Mouse (Mus musculus) forelimb bud, embryonic 11.5 days (tissue): ENCODE measurements at regions not wholly inside any gene's neighbourhood (a gene's known extent, or its start where the extent isn't known, plus 50 kb on each side); places are given as distances from the start of the nearest gene placed in this dataset.

ENCODE experiments used
- DNase-seq: peaks from one replicate; pipeline ENCODE4 v3.0.0-alpha.2; 2012; ENCODE audit warnings: low read depth, low spot score

DNA sequence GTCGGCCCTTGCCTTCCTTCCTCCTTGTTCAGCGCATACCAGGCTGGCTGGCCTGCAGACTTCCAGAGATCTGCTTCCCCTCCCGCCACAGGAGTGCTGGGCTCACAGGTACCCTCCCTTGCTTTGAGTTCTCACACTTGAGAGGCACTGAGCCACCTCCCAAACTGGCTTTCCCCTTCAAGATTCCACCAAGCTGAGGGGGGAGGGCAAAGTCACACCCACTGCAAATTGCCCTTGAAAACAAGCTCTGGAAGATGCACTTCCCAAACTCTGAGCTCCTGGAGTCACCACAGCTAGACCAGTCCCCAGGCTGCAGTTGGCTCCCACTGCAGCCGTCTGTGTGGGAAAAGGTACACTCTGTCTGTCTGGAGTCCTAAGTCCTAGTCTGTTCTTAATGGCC is 142.1 kb upstream of the Slc22a12 start:
- no peak for DNase-seq

- no peak for DNase-seq
These were observed 136.8 kb upstream of the Slc22a12 start for GRCm38 (mm10) chr19:6679392-6680307.

DNA sequence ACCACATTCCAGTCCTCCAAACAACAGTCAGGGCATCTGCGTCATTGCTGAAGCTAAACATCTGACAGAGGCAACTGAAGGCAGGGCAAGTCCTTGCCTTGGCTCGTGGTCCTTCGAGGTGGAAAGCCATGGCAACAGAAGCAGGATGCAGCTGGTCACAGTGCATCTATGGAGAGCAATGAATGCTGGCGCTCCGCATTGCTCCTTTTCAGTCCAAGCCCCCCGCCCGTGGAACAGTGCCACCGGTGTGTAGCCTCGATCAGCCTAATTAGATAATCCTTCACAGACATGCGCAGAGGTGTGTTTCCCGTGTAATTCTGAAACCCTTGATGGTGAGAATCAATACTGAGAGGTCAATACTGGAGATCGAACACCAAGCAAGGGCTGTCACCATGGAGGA is 134.7 kb upstream of the Slc22a12 start:
- no peak for DNase-seq

GRCm38 (mm10) chr19:6675586-6675985 is 132.8 kb upstream of the Slc22a12 start:
- DNase-seq: no peak

DNA sequence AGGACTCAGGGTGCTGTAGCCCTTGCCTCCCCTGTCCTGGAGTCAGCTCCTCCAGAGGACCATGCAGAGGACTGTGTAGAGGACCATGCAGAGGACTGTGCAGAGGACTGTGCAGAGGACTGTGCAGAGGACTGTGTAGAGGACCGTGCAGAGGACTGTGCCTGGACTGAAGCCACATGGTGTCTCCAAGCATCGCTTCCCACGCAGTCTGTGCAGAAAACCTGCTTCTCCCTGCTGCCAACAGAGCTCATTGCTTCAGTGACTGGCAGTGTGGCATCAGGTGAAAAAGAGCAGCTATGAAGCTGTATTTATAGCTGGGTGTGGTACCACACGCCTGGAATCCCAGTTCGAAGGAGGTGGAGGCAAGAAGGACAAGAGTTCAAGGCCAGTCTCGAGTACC is 128.9 kb upstream of the Slc22a12 start:
- no peak for DNase-seq

- no peak for DNase-seq
These were observed 127.0 kb upstream of the Slc22a12 start for GRCm38 (mm10) chr19:6669881-6670280.

DNA sequence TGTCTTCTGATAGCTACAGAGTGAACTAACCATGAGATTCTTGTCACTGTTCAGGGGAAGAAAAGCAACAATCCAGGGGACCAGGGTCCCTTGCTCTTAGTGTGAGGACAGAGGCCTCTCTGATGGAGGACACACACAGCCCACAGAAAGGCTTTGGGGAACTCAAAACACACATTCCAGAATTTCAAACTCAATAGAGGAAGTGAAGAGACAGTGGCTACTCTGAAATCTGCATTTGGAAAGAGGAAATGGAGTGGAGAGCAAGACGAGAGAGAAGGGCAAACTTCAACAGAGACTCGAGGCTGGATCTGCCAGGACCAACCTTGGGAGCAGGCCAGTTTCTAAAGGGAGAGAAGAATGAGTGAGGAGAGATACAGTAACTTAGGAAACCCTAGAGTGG is 125.7 kb upstream of the Slc22a12 start:
- no peak for DNase-seq

- no peak for DNase-seq
These were observed 123.4 kb upstream of the Slc22a12 start for GRCm38 (mm10) chr19:6666187-6666722.

DNA sequence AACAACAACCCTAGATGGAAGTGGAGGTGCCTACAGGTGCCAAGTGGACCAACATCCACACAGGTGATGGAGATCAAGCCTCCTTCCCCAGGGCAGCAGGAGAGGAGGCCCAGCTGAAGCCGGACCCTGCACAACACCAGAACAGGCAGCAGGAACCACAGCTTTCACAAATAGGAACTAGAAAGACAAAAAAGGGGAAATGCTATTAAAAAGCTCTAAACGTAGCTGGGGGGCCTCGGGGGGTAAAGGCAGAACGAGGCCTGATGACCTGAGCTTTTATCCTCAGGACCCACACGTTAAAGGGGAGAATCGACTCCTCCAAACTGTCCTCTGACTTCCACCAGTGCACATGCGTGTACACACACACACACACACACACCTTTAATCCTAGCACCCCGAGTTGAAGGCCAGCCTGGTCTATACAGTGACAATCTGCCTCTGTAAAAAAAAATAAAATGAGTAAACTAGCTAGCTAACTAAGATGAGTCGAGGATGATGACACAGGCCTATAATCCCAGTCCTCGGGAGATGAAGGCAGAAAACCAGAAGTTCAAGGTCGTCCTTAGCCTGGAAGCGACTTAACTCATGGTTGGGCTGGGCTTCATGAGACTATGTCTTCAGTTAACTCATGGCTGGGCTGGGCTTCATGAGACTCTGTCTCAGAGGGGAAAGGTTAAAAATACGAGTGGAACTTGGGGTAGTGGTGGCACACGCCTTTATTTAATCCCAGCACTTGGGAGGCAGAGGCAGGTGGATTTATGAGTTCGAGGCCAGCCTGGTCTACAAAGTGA is 122.6 kb upstream of the Slc22a12 start:
- DNase-seq: no peak

- DNase-seq: no peak
These were observed 121.6 kb upstream of the Slc22a12 start for GRCm38 (mm10) chr19:6664311-6664952.

DNA sequence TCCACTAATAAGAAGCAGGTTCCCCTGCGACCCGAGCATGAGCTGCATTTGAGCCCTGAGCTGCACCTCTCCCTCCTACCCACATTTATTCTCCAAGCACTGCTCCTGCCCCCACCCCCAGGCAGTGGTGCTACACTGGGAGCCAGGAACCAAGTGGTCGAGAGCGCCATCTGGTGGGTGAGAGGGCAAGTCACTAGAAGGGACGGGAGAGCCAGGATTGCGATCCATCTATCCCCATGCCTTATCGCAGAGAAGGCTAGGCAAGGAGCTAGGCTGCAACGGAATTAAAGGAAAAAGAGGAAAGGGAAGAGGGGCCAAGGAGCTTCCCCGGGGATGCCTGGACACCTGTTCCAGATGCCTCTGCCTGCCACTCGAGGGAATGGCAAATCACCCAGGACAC is 120.6 kb upstream of the Slc22a12 start:
- peak; percentile 77 for DNase-seq

GRCm38 (mm10) chr19:6662346-6662939 is 119.6 kb upstream of the Slc22a12 start:
- DNase-seq: no peak

DNA sequence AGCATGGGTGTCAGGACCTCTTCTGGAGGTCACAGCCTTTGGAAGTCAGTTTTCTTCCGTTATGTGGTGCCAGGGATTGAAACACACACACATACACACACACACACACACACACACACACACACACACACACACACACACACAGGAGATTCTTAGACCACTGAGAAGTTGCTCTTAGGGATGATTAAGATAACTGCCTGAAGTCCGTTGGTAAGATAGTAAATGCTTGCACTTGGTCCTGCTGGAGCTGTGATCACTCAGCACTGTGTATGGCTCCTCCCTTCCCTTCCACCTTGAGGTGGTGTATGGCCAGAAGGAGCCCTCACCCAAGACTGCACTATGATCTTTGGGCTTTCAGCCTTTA is 118.7 kb upstream of the Slc22a12 start:
- no peak for DNase-seq

DNA sequence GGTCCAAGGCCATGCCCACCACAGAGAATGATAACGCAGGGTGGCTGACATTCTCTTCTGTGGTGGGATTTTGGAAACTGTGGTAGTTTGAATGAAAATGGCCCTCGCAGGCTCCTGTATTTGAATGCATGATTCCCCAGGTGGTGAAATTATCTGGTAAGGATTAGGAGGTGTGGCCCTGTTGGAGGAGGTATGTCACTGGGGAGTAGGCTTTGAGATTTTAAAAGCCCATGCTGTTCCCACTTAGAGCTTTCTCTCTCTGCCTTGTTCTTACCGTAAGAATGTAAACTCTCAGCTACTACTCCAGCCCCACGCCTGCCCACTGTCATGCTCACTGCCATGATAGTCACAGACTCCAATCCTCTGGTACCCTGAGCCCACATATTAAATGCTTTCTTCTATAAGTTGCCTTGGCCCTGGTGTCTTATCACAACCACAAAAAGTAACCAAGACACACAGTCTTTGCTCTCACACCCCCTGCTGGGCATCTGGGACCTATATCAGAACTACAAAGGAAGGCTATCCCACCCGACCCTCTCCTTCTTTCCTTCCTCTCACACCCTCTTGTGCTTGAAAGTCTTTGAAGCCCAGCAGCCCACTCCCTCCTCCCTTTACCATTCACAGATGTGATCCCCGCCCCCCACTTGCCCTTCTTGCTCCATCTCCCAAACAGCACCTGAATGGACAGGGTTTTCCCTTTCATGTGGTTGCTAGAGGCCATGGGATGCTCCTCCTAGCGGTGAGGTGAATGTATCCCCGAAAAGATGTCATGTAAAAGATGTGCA is 118.1 kb upstream of the Slc22a12 start:
- DNase-seq: no peak

- DNase-seq: no peak
These were observed 117.3 kb upstream of the Slc22a12 start for GRCm38 (mm10) chr19:6660157-6660556.

- DNase-seq: no peak
These were observed 111.7 kb upstream of the Slc22a12 start for GRCm38 (mm10) chr19:6654550-6654949.

GRCm38 (mm10) chr19:6652775-6653174 is 109.9 kb upstream of the Slc22a12 start:
- no peak for DNase-seq

GRCm38 (mm10) chr19:6651192-6651591 is 108.4 kb upstream of the Slc22a12 start:
- DNase-seq: no peak

DNA sequence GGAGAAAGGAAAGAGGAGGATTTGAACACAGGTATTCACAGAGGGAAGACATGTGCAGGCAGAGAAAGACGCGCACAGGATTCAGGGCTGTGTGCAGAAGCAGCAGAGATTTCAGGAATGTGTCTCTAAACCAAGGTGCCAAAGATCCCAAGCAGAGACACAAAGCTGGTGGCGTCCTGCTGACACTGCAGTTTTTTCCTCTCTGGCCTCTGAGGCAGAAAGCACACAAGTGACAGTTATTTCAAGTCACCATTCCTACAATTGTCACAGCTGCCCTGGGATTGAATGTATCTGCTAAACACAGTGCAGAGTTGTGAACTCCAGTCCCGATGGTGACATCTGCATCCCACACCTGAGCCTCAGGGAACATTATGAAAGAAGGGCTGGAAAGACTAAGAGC is 107.1 kb upstream of the Slc22a12 start:
- DNase-seq: no peak

- DNase-seq: no peak
These were observed 104.9 kb upstream of the Slc22a12 start for GRCm38 (mm10) chr19:6647686-6648085.

DNA sequence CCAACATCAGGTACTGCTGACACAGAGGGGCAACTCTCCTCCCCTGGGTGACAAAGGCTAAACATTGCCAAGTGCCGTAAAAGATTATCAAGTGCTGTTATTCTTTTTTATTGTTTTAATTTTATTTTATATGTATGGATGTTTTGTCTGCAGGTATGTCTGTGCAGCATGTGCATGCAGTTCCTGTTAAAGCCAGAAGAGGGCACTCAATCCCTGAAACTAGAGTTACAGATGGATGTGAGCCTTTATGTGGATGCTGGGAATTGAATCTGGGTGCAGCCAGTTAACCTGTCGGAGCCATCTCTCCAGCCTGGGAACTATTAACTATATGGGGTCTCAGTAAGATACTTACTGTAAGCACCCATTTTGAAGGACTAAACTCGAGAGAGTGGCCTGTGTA is 104.4 kb upstream of the Slc22a12 start:
- DNase-seq: no peak
